Mouse (Mus musculus): Measurements from ENCODE around the gene Gprin3. TPM values are rescaled to one million over a fixed set of nuclear protein-coding genes. Genes with fewer than 3 reads are reported as not detected.
"Not testable (repeated sequence)": the region's sequence is repeated elsewhere in the genome, so short reads cannot be mapped to it uniquely, and the experiment has no call there.

The Gprin3 gene
- polyA plus RNA-seq, 1 experiment: 0.72 TPM

DNA sequence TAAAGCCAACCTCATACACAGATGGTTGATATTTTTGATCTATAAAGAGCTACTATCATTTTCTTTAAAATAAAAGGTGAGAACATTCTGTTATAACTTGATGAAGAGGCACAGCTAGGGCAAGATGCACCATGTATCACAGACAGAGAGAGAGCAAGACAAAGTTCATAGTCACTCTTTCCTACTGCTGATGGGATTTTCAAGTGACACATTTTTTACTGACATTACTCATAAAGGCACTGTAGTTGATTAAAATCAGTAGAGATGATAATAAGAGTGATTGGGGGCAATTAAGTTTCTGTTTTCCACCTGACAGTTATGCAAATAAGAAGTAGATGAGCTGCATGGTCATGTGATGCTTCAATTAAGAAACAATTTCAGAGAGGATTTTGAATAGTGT is 110.2 kb downstream of the Gprin3 start:
- no peak overlapping the region for H3K27ac ChIP-seq (ENCODE audit: control insufficient read depth, insufficient read depth, low read depth, low read length, poor library complexity)
- H3K4me1 ChIP-seq (ENCODE audit: control insufficient read depth, insufficient read depth, low read length): no peaks in the 10 kb centered on the region
- no peak for TF ChIP-seq POLR2A (IDR thresholded peaks at IDR 0.05; ENCODE audit: borderline replicate concordance, control insufficient read depth, low read depth, low read length)
- TF ChIP-seq CTCF (IDR thresholded peaks at IDR 0.05; ENCODE audit: control insufficient read depth, insufficient read depth, low read length): no peak
- no peak overlapping the region for H3K4me3 ChIP-seq (replicated peaks; ENCODE audit: control insufficient read depth, low read depth, low read length)

DNA sequence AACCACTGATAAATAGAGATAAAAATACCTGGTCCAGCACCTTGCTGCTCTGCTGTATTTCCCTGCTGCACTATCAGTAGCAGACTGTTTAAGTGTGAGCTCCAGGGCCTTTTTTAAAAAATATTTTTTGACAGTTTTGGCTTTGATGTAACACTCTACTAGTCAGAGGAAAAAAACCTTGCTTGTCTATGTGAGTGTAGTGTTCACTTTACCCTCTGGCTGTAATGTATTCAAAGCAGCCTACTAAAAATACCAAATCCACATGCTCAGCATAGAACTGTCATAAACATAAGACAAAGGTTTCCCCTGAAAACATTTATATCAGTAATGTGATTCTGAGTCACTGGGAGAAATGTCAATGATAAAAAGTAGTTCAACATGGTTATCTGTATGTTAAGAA is 111.0 kb downstream of the Gprin3 start:
- Histone ChIP-seq H3K4me3 (replicated peaks; ENCODE audit: control insufficient read depth, low read depth, low read length) (no peak overlapping the region), H3K27ac (ENCODE audit: control insufficient read depth, insufficient read depth, low read depth, low read length, poor library complexity) (no peak overlapping the region), H3K4me1 (ENCODE audit: control insufficient read depth, insufficient read depth, low read length) (no peaks in the 10 kb centered on the region)
- TF ChIP-seq CTCF (IDR thresholded peaks at IDR 0.05; ENCODE audit: control insufficient read depth, insufficient read depth, low read length) (no peak), POLR2A (IDR thresholded peaks at IDR 0.05; ENCODE audit: borderline replicate concordance, control insufficient read depth, low read depth, low read length) (no peak)

DNA sequence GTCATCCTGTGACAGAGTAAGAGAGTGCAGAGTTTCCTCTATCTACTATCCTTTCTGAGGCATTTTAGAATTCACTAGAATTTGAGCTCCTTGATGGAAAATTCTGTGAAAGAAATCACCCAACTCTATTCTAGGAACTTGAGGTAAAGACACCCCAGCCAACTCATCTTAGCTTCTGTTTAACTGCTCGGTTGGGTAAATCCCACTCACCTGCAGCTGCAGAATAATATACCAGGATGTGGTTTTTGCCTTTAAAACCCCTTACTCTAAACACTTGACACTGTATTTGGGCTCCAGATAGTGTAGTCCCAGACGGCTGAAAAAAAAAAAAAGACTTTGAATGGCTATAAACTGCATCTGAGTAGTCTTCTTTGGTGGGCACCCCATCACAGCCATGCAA is 112.9 kb downstream of the Gprin3 start:
- no peak overlapping the region for H3K27ac ChIP-seq (ENCODE audit: control insufficient read depth, insufficient read depth, low read depth, low read length, poor library complexity)
- no peak overlapping the region for H3K4me3 ChIP-seq (replicated peaks; ENCODE audit: control insufficient read depth, low read depth, low read length)
- 48% methylated on average over 2 of the region's 2 CpGs for WGBS
- no peak for TF ChIP-seq POLR2A (IDR thresholded peaks at IDR 0.05; ENCODE audit: borderline replicate concordance, control insufficient read depth, low read depth, low read length)
- no peak for TF ChIP-seq CTCF (IDR thresholded peaks at IDR 0.05; ENCODE audit: control insufficient read depth, insufficient read depth, low read length)
- H3K4me1 ChIP-seq (ENCODE audit: control insufficient read depth, insufficient read depth, low read length): no peaks in the 10 kb centered on the region

DNA sequence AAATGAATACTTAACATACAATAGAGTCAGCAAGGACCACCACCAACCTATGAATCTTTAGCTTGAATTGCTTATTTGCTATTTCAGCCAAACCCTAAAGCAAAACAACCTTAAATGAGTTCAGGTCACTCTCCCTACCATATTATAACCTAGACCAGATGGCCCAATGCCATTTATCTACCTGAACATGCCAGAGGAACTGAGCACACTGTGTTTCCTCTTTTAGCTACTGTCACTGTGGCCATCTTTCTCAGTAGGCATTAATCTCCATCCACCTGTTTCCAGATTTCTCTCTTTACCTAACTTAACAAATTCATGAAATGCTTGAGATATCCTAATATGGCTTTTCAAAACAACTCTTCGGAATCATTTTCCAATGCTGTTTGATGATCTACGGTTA is 114.9 kb downstream of the Gprin3 start:
- H3K27ac ChIP-seq (ENCODE audit: control insufficient read depth, insufficient read depth, low read depth, low read length, poor library complexity): no peak overlapping the region
- 81% methylated on average over 2 of the region's 2 CpGs for WGBS
- no peak overlapping the region for H3K4me3 ChIP-seq (replicated peaks; ENCODE audit: control insufficient read depth, low read depth, low read length)
- TF ChIP-seq POLR2A (IDR thresholded peaks at IDR 0.05; ENCODE audit: borderline replicate concordance, control insufficient read depth, low read depth, low read length) (no peak), CTCF (IDR thresholded peaks at IDR 0.05; ENCODE audit: control insufficient read depth, insufficient read depth, low read length) (no peak)
- no peaks in the 10 kb centered on the region for H3K4me1 ChIP-seq (ENCODE audit: control insufficient read depth, insufficient read depth, low read length)

DNA sequence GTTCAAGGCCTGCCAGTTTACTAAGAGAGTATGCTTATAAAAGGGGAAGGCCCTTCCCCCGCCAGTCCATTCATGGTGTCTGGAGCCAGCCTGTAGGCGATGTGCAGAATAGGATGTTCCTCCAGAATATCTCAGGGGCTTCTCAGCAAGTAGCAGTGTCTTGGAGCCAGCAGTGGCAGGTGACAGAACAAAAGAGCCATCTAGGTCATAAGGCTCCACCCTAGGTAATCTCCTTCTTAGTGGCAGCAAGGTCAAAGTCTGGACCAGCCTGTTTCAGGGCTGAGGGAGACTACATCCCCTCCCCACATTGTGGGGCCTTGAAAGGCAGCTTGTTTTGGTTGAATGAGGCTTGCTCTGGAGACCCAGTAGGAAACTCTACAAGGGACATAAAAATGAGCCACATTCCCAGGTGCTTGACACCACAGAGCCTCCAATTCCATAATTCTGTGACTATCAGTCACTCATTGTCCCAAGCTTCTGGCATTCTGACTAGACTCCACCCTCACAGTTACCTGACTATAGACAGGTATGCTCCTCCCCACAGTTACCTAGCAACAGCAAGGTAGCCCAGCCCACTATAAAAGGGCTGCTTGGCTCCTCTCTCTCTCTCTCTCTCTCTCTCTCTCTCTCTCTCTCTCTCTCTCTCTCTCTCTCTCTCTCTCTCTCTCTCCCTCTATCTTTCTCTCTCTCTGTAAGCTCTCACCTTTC is 121.7 kb downstream of the Gprin3 start:
- not testable (repeated sequence) for H3K27ac ChIP-seq (ENCODE audit: control insufficient read depth, insufficient read depth, low read depth, low read length, poor library complexity); H3K4me3 ChIP-seq (replicated peaks; ENCODE audit: control insufficient read depth, low read depth, low read length); H3K4me1 ChIP-seq (ENCODE audit: control insufficient read depth, insufficient read depth, low read length)
- WGBS: 75% methylated on average over 2 of the region's 2 CpGs

DNA sequence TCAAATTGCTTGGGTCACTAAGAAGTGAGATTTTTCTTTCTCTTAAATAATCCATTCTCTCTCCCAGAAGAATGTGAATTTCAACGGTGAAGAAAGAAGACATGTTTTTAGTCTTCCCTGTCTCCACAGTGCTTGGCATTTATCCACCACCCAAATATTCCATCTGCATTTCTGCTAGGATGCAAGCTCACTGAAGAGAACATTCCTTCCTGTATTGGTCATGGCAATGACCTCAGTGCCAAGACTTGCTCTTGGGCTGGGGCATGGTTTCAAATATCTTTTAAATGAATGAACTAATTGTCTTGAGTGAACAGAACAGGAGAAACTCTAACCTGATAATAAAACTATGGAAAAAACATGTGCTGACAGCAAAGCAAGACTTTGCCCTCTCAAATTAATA is 123.1 kb downstream of the Gprin3 start:
- no peak overlapping the region for H3K27ac ChIP-seq (ENCODE audit: control insufficient read depth, insufficient read depth, low read depth, low read length, poor library complexity)
- WGBS: 85% methylated on average over 1 of the region's 1 CpGs
- no peak overlapping the region for H3K4me3 ChIP-seq (replicated peaks; ENCODE audit: control insufficient read depth, low read depth, low read length)
- no peaks in the 10 kb centered on the region for H3K4me1 ChIP-seq (ENCODE audit: control insufficient read depth, insufficient read depth, low read length)
- TF ChIP-seq CTCF (IDR thresholded peaks at IDR 0.05; ENCODE audit: control insufficient read depth, insufficient read depth, low read length): no peak
- no peak for TF ChIP-seq POLR2A (IDR thresholded peaks at IDR 0.05; ENCODE audit: borderline replicate concordance, control insufficient read depth, low read depth, low read length)

Other genes starting within 250 kb of the Gprin3 start
- 3.5 and 5.0 TPM in 2 replicates for gene Tigd2, start 217.4 kb downstream of the Gprin3 start, polyA plus RNA-seq (2011; ENCODE audit: insufficient read depth, insufficient read length, low replicate concordance, missing spikeins)

Data from bone marrow, adult 2 months (tissue).